Mouse (Mus musculus): Measurements from ENCODE around the gene Xdh. TPM values are rescaled to one million over a fixed set of nuclear protein-coding genes. Genes with fewer than 3 reads are reported as not detected.

Xdh gene
- polyA plus RNA-seq, 1 experiment from 2014 or later = 2.0 TPM

DNA sequence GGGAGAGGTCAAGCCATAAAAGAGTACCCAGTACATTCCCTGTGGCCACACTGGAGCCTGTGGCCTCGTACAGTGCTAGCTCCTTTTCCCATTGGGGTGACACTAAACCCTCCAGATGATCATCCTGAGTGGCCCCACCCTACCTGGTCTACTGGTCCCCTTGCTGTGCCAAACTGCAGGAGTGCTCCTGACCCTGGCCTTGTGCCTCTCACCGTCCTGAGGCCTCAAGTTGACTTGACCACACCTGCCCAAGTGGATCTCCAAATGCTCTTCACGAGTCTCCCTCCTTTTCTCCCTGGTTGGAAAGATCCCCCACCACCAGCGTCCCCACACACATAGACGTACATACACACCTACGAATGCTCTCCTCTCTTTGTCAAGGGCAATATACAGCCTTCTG is 69.7 kb downstream of the Xdh start:
- ATAC-seq (replicated peaks; ENCODE audit: insufficient number of reproducible peaks, insufficient read depth, low FRiP score, low read depth) = no peak
- Histone ChIP-seq H3K4me2 (no peak overlapping the region), H3K27me3 (no peaks in the 10 kb centered on the region), H3K36me3 (no peaks in the 10 kb centered on the region), H3K9ac (no peak overlapping the region), H3K9me3 (replicated peaks) (no peaks in the 10 kb centered on the region), H3K4me1 (replicated peaks) (peaks cover 11% of the 10 kb centered on the region), H3K27ac (no peak overlapping the region), H3K4me3 (no peak overlapping the region)
- 89% methylated on average over 6 of the region's 6 CpGs for WGBS

DNA sequence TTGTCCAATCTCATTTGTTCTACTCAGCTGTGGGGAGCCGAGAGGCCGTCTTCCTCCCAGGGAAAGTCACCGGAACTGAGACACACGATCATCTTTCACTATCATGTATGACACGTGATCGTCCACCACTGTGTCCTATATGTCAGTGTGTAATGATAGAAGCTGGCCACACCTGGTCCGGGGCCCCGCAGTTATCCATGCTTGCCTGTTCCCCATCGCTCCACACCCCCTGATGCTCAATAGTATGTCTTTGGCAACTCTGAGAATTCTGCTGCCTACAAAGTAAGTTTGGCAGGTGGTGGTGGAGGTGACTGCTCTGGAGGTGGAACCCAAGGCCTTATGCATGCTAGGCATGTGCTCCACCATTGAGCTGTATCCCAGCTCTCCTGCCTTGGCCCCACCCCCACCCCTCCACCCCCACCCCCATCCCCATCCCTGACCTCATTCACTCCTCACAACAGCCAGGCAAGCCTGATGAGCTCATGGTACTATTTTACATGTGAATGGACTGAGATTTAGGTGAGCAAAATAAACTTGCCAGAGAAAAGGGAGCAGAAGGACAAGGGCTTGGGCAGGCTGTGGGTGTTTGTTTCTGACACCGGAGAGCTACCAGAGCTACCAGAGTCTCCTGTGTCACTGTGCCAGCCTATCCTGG is 70.6 kb downstream of the Xdh start:
- Histone ChIP-seq H3K36me3 (no peaks in the 10 kb centered on the region), H3K4me2 (no peak overlapping the region), H3K9me3 (replicated peaks) (no peaks in the 10 kb centered on the region), H3K9ac (no peak overlapping the region), H3K27ac (no peak overlapping the region), H3K27me3 (no peaks in the 10 kb centered on the region), H3K4me3 (no peak overlapping the region), H3K4me1 (replicated peaks) (peaks cover 11% of the 10 kb centered on the region)
- no peak for ATAC-seq (replicated peaks; ENCODE audit: insufficient number of reproducible peaks, insufficient read depth, low FRiP score, low read depth)
- 81% methylated on average over 10 of the region's 10 CpGs for WGBS

DNA sequence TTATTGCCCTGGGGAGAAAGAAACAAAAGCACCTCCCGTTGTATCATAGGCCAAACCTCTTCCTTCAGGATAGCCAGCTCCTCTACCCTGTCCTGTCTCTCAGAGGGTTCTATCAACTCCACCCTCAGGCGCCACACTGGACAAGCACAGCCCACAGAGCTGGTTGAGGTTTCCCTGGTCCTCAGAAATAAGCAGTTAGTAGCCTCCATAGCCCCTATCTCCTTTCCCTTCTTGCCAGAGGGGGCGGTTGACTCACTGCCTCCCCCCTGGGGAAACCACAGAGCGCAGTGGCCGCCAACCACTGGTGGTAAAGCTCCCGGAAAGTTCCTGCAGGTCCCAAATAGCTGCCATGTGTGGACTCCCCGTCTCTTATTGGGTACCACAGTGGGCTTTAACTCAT is 74.3 kb downstream of the Xdh start:
- H3K4me2 ChIP-seq = no peak overlapping the region
- H3K4me3 ChIP-seq = no peak overlapping the region
- no peak overlapping the region for H3K9ac ChIP-seq
- ATAC-seq (replicated peaks; ENCODE audit: insufficient number of reproducible peaks, insufficient read depth, low FRiP score, low read depth) = no peak
- no peaks in the 10 kb centered on the region for H3K27me3 ChIP-seq
- H3K36me3 ChIP-seq = no peaks in the 10 kb centered on the region
- no peak overlapping the region for H3K27ac ChIP-seq
- 67% methylated on average over 7 of the region's 7 CpGs for WGBS
- no peaks in the 10 kb centered on the region for H3K9me3 ChIP-seq (replicated peaks)
- H3K4me1 ChIP-seq (replicated peaks) = no peaks in the 10 kb centered on the region

DNA sequence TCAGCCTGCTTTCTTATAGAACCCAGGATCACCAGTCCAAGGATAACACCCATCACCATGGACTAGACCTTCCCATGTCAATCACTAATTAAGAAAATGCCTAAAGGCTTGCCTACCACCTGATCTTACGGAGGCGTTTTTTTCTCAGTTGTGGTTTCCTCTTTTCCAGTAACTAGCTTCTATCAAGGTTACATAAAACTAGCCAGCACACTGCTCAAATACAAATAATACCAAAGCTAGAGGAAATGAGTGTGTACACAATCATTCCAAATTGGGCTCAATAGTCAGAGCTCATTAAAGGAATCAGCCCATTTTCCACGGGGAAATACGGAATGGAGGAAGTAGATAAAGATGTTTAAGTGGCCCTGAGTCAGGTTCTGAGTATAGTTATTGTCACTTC is 74.7 kb downstream of the Xdh start:
- H3K4me1 ChIP-seq (replicated peaks) = no peaks in the 10 kb centered on the region
- H3K27ac ChIP-seq = no peak overlapping the region
- 77% methylated on average over 4 of the region's 4 CpGs for WGBS
- no peak overlapping the region for H3K4me2 ChIP-seq
- H3K9me3 ChIP-seq (replicated peaks) = no peaks in the 10 kb centered on the region
- H3K36me3 ChIP-seq = no peaks in the 10 kb centered on the region
- no peaks in the 10 kb centered on the region for H3K27me3 ChIP-seq
- no peak overlapping the region for H3K4me3 ChIP-seq
- no peak overlapping the region for H3K9ac ChIP-seq
- no peak for ATAC-seq (replicated peaks; ENCODE audit: insufficient number of reproducible peaks, insufficient read depth, low FRiP score, low read depth)

- H3K36me3 ChIP-seq = no peaks in the 10 kb centered on the region
- no peak overlapping the region for H3K4me2 ChIP-seq
- H3K27ac ChIP-seq = no peak overlapping the region
- no peaks in the 10 kb centered on the region for H3K27me3 ChIP-seq
- no peak overlapping the region for H3K9ac ChIP-seq
- no peak for ATAC-seq (replicated peaks; ENCODE audit: insufficient number of reproducible peaks, insufficient read depth, low FRiP score, low read depth)
- H3K4me1 ChIP-seq (replicated peaks) = no peaks in the 10 kb centered on the region
- WGBS = 83% methylated on average over 14 of the region's 14 CpGs
- no peaks in the 10 kb centered on the region for H3K9me3 ChIP-seq (replicated peaks)
- no peak overlapping the region for H3K4me3 ChIP-seq
Observed at GRCm38 (mm10) chr17:73870956-73871605, 78.9 kb downstream of the Xdh start.

- Histone ChIP-seq H3K27ac (no peak overlapping the region), H3K4me1 (replicated peaks) (no peaks in the 10 kb centered on the region), H3K9ac (no peak overlapping the region), H3K4me2 (no peak overlapping the region), H3K27me3 (no peaks in the 10 kb centered on the region), H3K9me3 (replicated peaks) (no peaks in the 10 kb centered on the region), H3K4me3 (no peak overlapping the region), H3K36me3 (no peaks in the 10 kb centered on the region)
- no peak for ATAC-seq (replicated peaks; ENCODE audit: insufficient number of reproducible peaks, insufficient read depth, low FRiP score, low read depth)
- 86% methylated on average over 9 of the region's 9 CpGs for WGBS
Observed at GRCm38 (mm10) chr17:73869008-73869685, 80.8 kb downstream of the Xdh start.

DNA sequence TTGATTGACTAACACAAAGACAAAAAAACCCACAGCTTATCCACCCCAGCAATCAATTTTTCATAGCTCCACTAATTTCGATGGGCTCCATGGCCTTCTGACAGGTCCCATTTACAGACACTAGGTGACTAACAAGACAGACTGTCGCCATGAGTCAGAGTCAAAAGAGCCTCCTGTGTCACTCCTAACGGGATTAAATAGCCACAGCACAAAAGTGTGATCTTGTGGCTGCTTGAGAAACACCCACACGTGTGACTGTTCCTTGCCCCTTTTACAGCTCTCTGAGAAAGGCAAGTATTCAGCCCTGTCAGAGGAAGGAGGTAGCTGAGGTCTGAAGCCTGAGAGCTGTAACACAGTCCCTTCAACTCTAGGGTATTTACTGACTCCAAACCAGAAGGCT is 96.3 kb downstream of the Xdh start:
- peaks cover 9% of the 10 kb centered on the region for H3K4me1 ChIP-seq (replicated peaks)
- no peaks in the 10 kb centered on the region; the same call in 1 of the 2 replicates for H3K9me3 ChIP-seq (replicated peaks)
- H3K36me3 ChIP-seq = no peaks in the 10 kb centered on the region
- no peak overlapping the region for H3K27ac ChIP-seq
- H3K9ac ChIP-seq = no peak overlapping the region
- no peak for ATAC-seq (replicated peaks; ENCODE audit: insufficient number of reproducible peaks, insufficient read depth, low FRiP score, low read depth)
- no peak overlapping the region for H3K4me3 ChIP-seq
- H3K4me2 ChIP-seq = no peak overlapping the region
- WGBS = 68% methylated on average over 4 of the region's 4 CpGs
- H3K27me3 ChIP-seq = no peaks in the 10 kb centered on the region

GRCm38 (mm10) chr17:73853041-73853440 is 97.0 kb downstream of the Xdh start:
- Histone ChIP-seq H3K27me3 (no peaks in the 10 kb centered on the region), H3K9ac (no peak overlapping the region), H3K4me3 (no peak overlapping the region), H3K4me2 (no peak overlapping the region), H3K36me3 (no peaks in the 10 kb centered on the region), H3K27ac (no peak overlapping the region), H3K4me1 (replicated peaks) (peaks cover 9% of the 10 kb centered on the region), H3K9me3 (replicated peaks) (no peaks in the 10 kb centered on the region; the same call in 1 of the 2 replicates)
- WGBS = 51% methylated on average over 11 of the region's 11 CpGs
- 0 out of 2 replicates have a peak, but pooled peaks have one; percentile 7 for ATAC-seq (replicated peaks; ENCODE audit: insufficient number of reproducible peaks, insufficient read depth, low FRiP score, low read depth)

DNA sequence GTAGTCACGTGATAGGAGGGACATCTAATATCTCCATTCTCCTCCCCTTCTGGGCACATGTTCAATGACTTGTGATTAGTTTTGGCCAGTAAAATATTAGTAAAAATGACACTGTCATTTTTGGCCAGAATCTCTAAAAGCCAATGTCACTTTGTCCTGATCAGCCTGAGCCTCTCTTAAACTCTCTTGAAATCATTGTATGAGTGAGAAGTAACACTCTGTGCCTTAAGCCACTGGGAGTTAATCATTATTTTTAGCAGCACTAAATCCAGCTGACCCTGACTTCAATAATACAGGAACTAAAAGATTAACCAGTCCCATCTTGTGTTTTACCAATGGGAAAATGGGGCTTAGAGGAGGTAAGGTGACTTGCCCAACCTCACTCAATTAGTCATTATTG is 102.6 kb downstream of the Xdh start:
- no peak overlapping the region for H3K4me3 ChIP-seq
- 79% methylated on average over 1 of the region's 1 CpGs for WGBS
- H3K27ac ChIP-seq = no peak overlapping the region
- H3K27me3 ChIP-seq = no peaks in the 10 kb centered on the region
- H3K9me3 ChIP-seq (replicated peaks) = no peaks in the 10 kb centered on the region
- H3K36me3 ChIP-seq = no peaks in the 10 kb centered on the region
- H3K4me2 ChIP-seq = no peak overlapping the region
- H3K9ac ChIP-seq = no peak overlapping the region
- no peaks in the 10 kb centered on the region for H3K4me1 ChIP-seq (replicated peaks)
- ATAC-seq (replicated peaks; ENCODE audit: insufficient number of reproducible peaks, insufficient read depth, low FRiP score, low read depth) = no peak

GRCm38 (mm10) chr17:73845632-73846031 is 104.4 kb downstream of the Xdh start:
- no peaks in the 10 kb centered on the region for H3K9me3 ChIP-seq (replicated peaks)
- ATAC-seq (replicated peaks; ENCODE audit: insufficient number of reproducible peaks, insufficient read depth, low FRiP score, low read depth) = no peak
- no peak overlapping the region for H3K27ac ChIP-seq

DNA sequence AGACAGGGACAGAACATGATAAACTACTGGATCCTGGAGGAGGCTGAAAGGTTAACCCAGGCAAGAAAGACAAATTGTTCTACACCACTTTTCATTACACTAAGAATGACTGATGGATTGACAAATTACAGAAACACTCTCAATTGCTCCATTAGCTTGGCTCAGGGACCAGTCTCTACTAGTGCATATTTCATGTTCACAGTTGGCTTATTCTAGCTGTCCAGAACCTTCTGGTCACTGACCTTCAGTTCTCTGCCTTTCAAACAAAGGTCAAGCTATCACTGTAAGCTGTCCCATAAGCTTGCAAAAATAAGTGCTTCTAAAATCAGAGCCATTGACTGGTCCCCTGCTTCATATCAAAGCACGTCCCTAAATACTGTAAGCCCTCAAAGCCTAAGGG is 107.0 kb downstream of the Xdh start:
- Histone ChIP-seq H3K27me3 (no peaks in the 10 kb centered on the region), H3K36me3 (no peaks in the 10 kb centered on the region), H3K4me3 (no peak overlapping the region), H3K4me2 (no peak overlapping the region), H3K9me3 (replicated peaks) (no peaks in the 10 kb centered on the region), H3K9ac (no peak overlapping the region), H3K4me1 (replicated peaks) (peaks cover 8% of the 10 kb centered on the region), H3K27ac (no peak overlapping the region)
- ATAC-seq (replicated peaks; ENCODE audit: insufficient number of reproducible peaks, insufficient read depth, low FRiP score, low read depth) = no peak
- 52% methylated on average over 1 of the region's 1 CpGs for WGBS

More at GRCm38 (mm10) chr17:73845632-73846031, 104.4 kb downstream of the Xdh start:
- WGBS = 61% methylated on average over 3 of the region's 3 CpGs
- Histone ChIP-seq H3K36me3 (no peaks in the 10 kb centered on the region), H3K4me2 (no peak overlapping the region), H3K4me1 (replicated peaks) (no peaks in the 10 kb centered on the region; the same call in 1 of the 2 replicates), H3K9ac (no peak overlapping the region), H3K27me3 (no peaks in the 10 kb centered on the region), H3K4me3 (no peak overlapping the region)

Measured in heart, embryonic 15.5 days (tissue).